11 mouse cellular contexts compared by ENCODE assay signal in genomic region chr4:133213661-133214060, GRCm38 (mm10). TPM values are rescaled to one million over a fixed set of nuclear protein-coding genes. Genes with fewer than 3 reads are reported as not detected.
A peak's percentile ranks its signal among the peaks of the same experiment; 100 is the strongest.
DNase-seq lines count a peak whose midpoint lies in the region; ATAC-seq lines count a peak whose summit lies in the region.
"Had no signal": no experiment of that assay in that cellular context is flagged by ENCODE, and none has a peak within 500 bp of the region (broad histone marks: within the 10 kb centered on the region; RNA-seq: fewer than 3 reads in every experiment).

No protein-coding gene starts in this region.

- H3K36me3 ChIP-seq in heart, embryonic 11.5 days (ENCODE audit: control insufficient read depth, insufficient read depth, low read length), result no peaks in the 10 kb centered on the region
- no peaks in the 10 kb centered on the region for H3K36me3 ChIP-seq in forebrain, embryonic 13.5 days (ENCODE audit: poor library complexity, severe bottlenecking)
- no peaks in the 10 kb centered on the region for H3K36me3 ChIP-seq in limb, embryonic 13.5 days

- peaks cover 40% of the 10 kb centered on the region for H3K27me3 ChIP-seq in heart, embryonic 11.5 days (ENCODE audit: control insufficient read depth, insufficient read depth, low read length)
- H3K27me3 ChIP-seq in forebrain, embryonic 13.5 days, result peaks cover 49% of the 10 kb centered on the region
- peaks cover 52% of the 10 kb centered on the region for H3K27me3 ChIP-seq in limb, embryonic 13.5 days

- H3K27ac ChIP-seq in heart, embryonic 11.5 days (ENCODE audit: low read depth, low read length), result no peak overlapping the region
- H3K27ac ChIP-seq in forebrain, embryonic 13.5 days, result no peak overlapping the region
- H3K27ac ChIP-seq in limb, embryonic 13.5 days, result no peak overlapping the region

- H3K4me3 ChIP-seq in heart, embryonic 11.5 days (ENCODE audit: low read depth, low read length), result no peak overlapping the region; the same call in 1 of the 2 replicates
- H3K4me3 ChIP-seq in forebrain, embryonic 13.5 days, result peak overlapping the region; percentile 68; the same call in 1 of the 2 replicates
- H3K4me3 ChIP-seq in limb, embryonic 13.5 days, result 0 out of 2 replicates have a peak overlapping the region, but pooled peaks have one; percentile 71

- no peak overlapping the region for H3K9ac ChIP-seq in heart, embryonic 11.5 days (ENCODE audit: low read depth, low read length)
- H3K9ac ChIP-seq in forebrain, embryonic 13.5 days, result no peak overlapping the region
- H3K9ac ChIP-seq in limb, embryonic 13.5 days, result peak overlapping the region; percentile 31; the same call in 1 of the 2 replicates

- peak overlapping the region; percentile 87 for H3K4me2 ChIP-seq in heart, embryonic 11.5 days
- peak overlapping the region; percentile 98 for H3K4me2 ChIP-seq in forebrain, embryonic 13.5 days
- H3K4me2 ChIP-seq in limb, embryonic 13.5 days (replicated peaks), result peak overlapping the region; percentile 99

- no peak for DNase-seq in heart, postnatal 10 days
- peak; percentile 52 for DNase-seq in 3134 (ENCODE audit: extremely low read depth, insufficient read length, low spot score)
- DNase-seq in right cerebral cortex, postnatal 14 days, result no peak
- no peak for DNase-seq in adrenal gland, adult 18-20 months (ENCODE audit: low spot score in 2 of 2)
- DNase-seq: thymus, postnatal 4 days had no signal

- no peak for ATAC-seq in heart, embryonic 11.5 days (replicated peaks; ENCODE audit: insufficient number of reproducible peaks, low FRiP score, low TSS enrichment)
- no peak for ATAC-seq in forebrain, embryonic 13.5 days
- ATAC-seq in limb, embryonic 13.5 days (ENCODE audit: low FRiP score, low read depth), result no peak
- ATAC-seq in granulocyte monocyte progenitor cell, adult 5-6 weeks (replicated peaks; ENCODE audit: poor library complexity, severe bottlenecking), result no peak
- ATAC-seq: activated CD4-positive, CD25-positive, alpha-beta regulatory T cell, adult 4 months had no signal

- no peaks in the 10 kb centered on the region for H3K9me3 ChIP-seq in heart, embryonic 11.5 days (replicated peaks; ENCODE audit: control insufficient read depth, low read length)
- no peaks in the 10 kb centered on the region for H3K9me3 ChIP-seq in forebrain, embryonic 13.5 days (replicated peaks)
- H3K9me3 ChIP-seq in limb, embryonic 13.5 days, result no peaks in the 10 kb centered on the region

- 10% methylated on average over 10 of the region's 10 CpGs for WGBS in heart, embryonic 11.5 days (ENCODE audit: insufficient replicate concordance)
- 7% methylated on average over 10 of the region's 10 CpGs for WGBS in forebrain, embryonic 13.5 days
- 10% methylated on average over 10 of the region's 10 CpGs for WGBS in limb, embryonic 13.5 days

- peaks cover 10% of the 10 kb centered on the region for H3K4me1 ChIP-seq in heart, embryonic 11.5 days (ENCODE audit: control insufficient read depth, insufficient read depth, low read length)
- peaks cover 22% of the 10 kb centered on the region for H3K4me1 ChIP-seq in forebrain, embryonic 13.5 days
- H3K4me1 ChIP-seq in limb, embryonic 13.5 days, result peaks cover 21% of the 10 kb centered on the region

- intact Hi-C loops in heart, postnatal 10 days (cut with DNase I), result loop anchor here (2.0 to 5.0 kb wide), 2 partner anchors 205 to 266 kb away; no protein-coding TSS in a partner anchor

RNA-seq across cellular contexts. Expression of gene Gpr3, which starts 1.3 kb away (rescaled TPM):
- 0.37 and 0.61 TPM in 2 replicates for polyA plus RNA-seq in heart, embryonic 11.5 days (2014; fragmentation: Nextera tagmentation; extraction: Ambion mirVana)
- under 1 TPM in 1 of 2 experiments, not detected in 1; 0.12 TPM for total RNA-seq in heart, postnatal 10 days (2021)
- polyA plus RNA-seq in forebrain, embryonic 13.5 days (2015; fragmentation: Nextera tagmentation; extraction: Ambion mirVana), result 0.33 and 0.57 TPM in 2 replicates
- 0.32 and 0.38 TPM in 2 replicates for polyA plus RNA-seq in limb, embryonic 13.5 days (2015; fragmentation: Nextera tagmentation; extraction: Ambion mirVana)
- total RNA-seq in granulocyte monocyte progenitor cell, adult 5-6 weeks (2014; fragmentation: Nextera tagmentation), result not detected in 2 replicates
- 0.36 TPM in 1 of 2 replicates, not detected in the other for total RNA-seq in granulocyte monocyte progenitor cell, adult 5-6 weeks (2017)
- 1 to 10 TPM in 1 of 2 experiments, under 1 TPM in 1; 0.26 to 1.2 TPM for total RNA-seq in adrenal gland, adult 18-20 months (2021)
- polyA plus RNA-seq: activated CD4-positive, CD25-positive, alpha-beta regulatory T cell, adult 4 months; liver, embryonic 16.5 days had no signal

RNA-seq across cellular contexts. Expression of gene Cd164l2, which starts 1.7 kb away (rescaled TPM):
- polyA plus RNA-seq in heart, embryonic 11.5 days (2014; fragmentation: Nextera tagmentation; extraction: Ambion mirVana), result 0.27 and 0.77 TPM in 2 replicates
- total RNA-seq in heart, postnatal 10 days (2021), result not detected
- polyA plus RNA-seq in forebrain, embryonic 13.5 days (2015; fragmentation: Nextera tagmentation; extraction: Ambion mirVana), result 0.17 and 0.30 TPM in 2 replicates
- polyA plus RNA-seq in limb, embryonic 13.5 days (2015; fragmentation: Nextera tagmentation; extraction: Ambion mirVana), result 2.8 and 5.9 TPM in 2 replicates
- not detected in 2 replicates for total RNA-seq in granulocyte monocyte progenitor cell, adult 5-6 weeks (2014; fragmentation: Nextera tagmentation)
- total RNA-seq in granulocyte monocyte progenitor cell, adult 5-6 weeks (2017), result not detected in 2 replicates
- 1 to 10 TPM; 1.1 to 2.6 TPM for total RNA-seq in adrenal gland, adult 18-20 months (2021)
- polyA plus RNA-seq: activated CD4-positive, CD25-positive, alpha-beta regulatory T cell, adult 4 months had no signal

RNA-seq across cellular contexts. Expression of gene Map3k6, which starts 27.0 kb away (rescaled TPM):
- polyA plus RNA-seq in heart, embryonic 11.5 days (2014; fragmentation: Nextera tagmentation; extraction: Ambion mirVana), result 1.5 and 1.7 TPM in 2 replicates
- total RNA-seq in heart, postnatal 10 days (2021), result 10 to 100 TPM in 1 of 2 experiments, 1 to 10 TPM in 1; 8.2 to 30.7 TPM
- polyA plus RNA-seq in forebrain, embryonic 13.5 days (2015; fragmentation: Nextera tagmentation; extraction: Ambion mirVana), result 0.92 and 1.0 TPM in 2 replicates
- 2.4 and 2.6 TPM in 2 replicates for polyA plus RNA-seq in limb, embryonic 13.5 days (2015; fragmentation: Nextera tagmentation; extraction: Ambion mirVana)
- total RNA-seq in granulocyte monocyte progenitor cell, adult 5-6 weeks (2014; fragmentation: Nextera tagmentation), result 0.19 and 2.0 TPM in 2 replicates
- 3.7 and 4.1 TPM in 2 replicates for total RNA-seq in granulocyte monocyte progenitor cell, adult 5-6 weeks (2017)
- total RNA-seq in adrenal gland, adult 18-20 months (2021), result 10 to 100 TPM; 30.7 to 34.2 TPM

RNA-seq across cellular contexts. Expression of gene Sytl1, which starts 49.3 kb away (rescaled TPM):
- polyA plus RNA-seq in heart, embryonic 11.5 days (2014; fragmentation: Nextera tagmentation; extraction: Ambion mirVana), result 0.11 and 0.42 TPM in 2 replicates
- 1 to 10 TPM in 1 of 2 experiments, under 1 TPM in 1; 0.74 to 1.5 TPM for total RNA-seq in heart, postnatal 10 days (2021)
- 0.43 and 0.59 TPM in 2 replicates for polyA plus RNA-seq in forebrain, embryonic 13.5 days (2015; fragmentation: Nextera tagmentation; extraction: Ambion mirVana)
- polyA plus RNA-seq in limb, embryonic 13.5 days (2015; fragmentation: Nextera tagmentation; extraction: Ambion mirVana), result 5.5 and 5.6 TPM in 2 replicates
- 1.8 and 6.1 TPM in 2 replicates for total RNA-seq in granulocyte monocyte progenitor cell, adult 5-6 weeks (2014; fragmentation: Nextera tagmentation)
- total RNA-seq in granulocyte monocyte progenitor cell, adult 5-6 weeks (2017), result 2.2 and 2.6 TPM in 2 replicates
- 1 to 10 TPM; 1.2 to 1.5 TPM for total RNA-seq in adrenal gland, adult 18-20 months (2021)
